Mouse (Mus musculus): ENCODE data around the gene Ntn4. TPM values are rescaled to one million over a fixed set of nuclear protein-coding genes. Genes with fewer than 3 reads are reported as not detected.

Ntn4 gene
- 9.5 TPM for polyA plus RNA-seq (2014; fragmentation: Illumina TruSeq; extraction: RNeasy Lipid Tissue Mini Kit (QIAGEN cat#74804); ENCODE audit: low read depth, low replicate concordance)

GRCm38 (mm10) chr10:93640521-93640952 lies at the start of gene Ntn4:
Gene Ntn4, plus strand, starts transcription at chr10:93640681.

Other genes starting within 250 kb of the Ntn4 start
- 61.4 TPM for gene Lta4h, start 187.3 kb upstream of the Ntn4 start, polyA plus RNA-seq (2014; fragmentation: Illumina TruSeq; extraction: RNeasy Lipid Tissue Mini Kit (QIAGEN cat#74804); ENCODE audit: low read depth, low replicate concordance)
- gene Hal, start 151.9 kb upstream of the Ntn4 start, polyA plus RNA-seq (2014; fragmentation: Illumina TruSeq; extraction: RNeasy Lipid Tissue Mini Kit (QIAGEN cat#74804); ENCODE audit: low read depth, low replicate concordance) = 4.4 TPM
- gene Amdhd1, start 100.6 kb upstream of the Ntn4 start, polyA plus RNA-seq (2014; fragmentation: Illumina TruSeq; extraction: RNeasy Lipid Tissue Mini Kit (QIAGEN cat#74804); ENCODE audit: low read depth, low replicate concordance) = 0.92 TPM
- gene Ccdc38, start 100.0 kb upstream of the Ntn4 start, polyA plus RNA-seq (2014; fragmentation: Illumina TruSeq; extraction: RNeasy Lipid Tissue Mini Kit (QIAGEN cat#74804); ENCODE audit: low read depth, low replicate concordance) = 5.9 TPM
- gene Snrpf, start 51.0 kb upstream of the Ntn4 start, polyA plus RNA-seq (2014; fragmentation: Illumina TruSeq; extraction: RNeasy Lipid Tissue Mini Kit (QIAGEN cat#74804); ENCODE audit: low read depth, low replicate concordance) = 41.0 TPM
- gene Usp44, start 190.9 kb downstream of the Ntn4 start, polyA plus RNA-seq (2014; fragmentation: Illumina TruSeq; extraction: RNeasy Lipid Tissue Mini Kit (QIAGEN cat#74804); ENCODE audit: low read depth, low replicate concordance) = 2.2 TPM

Data from adipose tissue, adult 10 weeks (tissue).